Mouse (Mus musculus) stomach, postnatal 0 days (tissue): ENCODE data around the gene Bhlhe23.

ENCODE experiments used
- CTCF ChIP-seq: IDR thresholded peaks from 2 replicates; pipeline ENCODE4 v1.5.1; 2016; ENCODE audit warnings: antibody characterized with exemption, low read depth, mild to moderate bottlenecking, moderate library complexity
- EP300 ChIP-seq: optimal IDR thresholded peaks from 2 replicates; pipeline ENCODE3; 2016; ENCODE audit warnings: antibody characterized with exemption

DNA sequence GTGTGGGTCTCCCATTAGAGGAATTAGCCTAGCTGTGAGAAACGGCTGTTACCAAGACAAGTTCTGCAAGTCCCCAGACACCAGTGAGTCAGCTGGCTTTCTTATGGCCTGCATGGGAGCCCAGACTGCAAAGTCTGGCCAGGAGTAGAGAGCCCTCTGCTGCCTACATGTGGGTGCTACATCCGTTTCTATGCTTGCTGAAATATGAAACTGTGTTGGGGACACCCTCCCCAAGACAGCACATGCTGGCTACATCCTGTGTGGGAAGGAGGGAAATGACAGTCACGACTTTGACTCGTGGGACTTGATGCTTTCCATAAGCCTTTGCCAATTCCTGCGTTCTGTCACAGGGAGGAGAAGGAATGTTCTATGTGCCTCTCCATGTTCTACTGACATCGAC lies 45.8 kb upstream of the Bhlhe23 start:
- TF ChIP-seq CTCF (peak; percentile 75), EP300 (no peak)
